Mouse (Mus musculus) cortical plate, adult 2 months (tissue): ENCODE measurements around the gene Tmem8b. TPM values are rescaled to one million over a fixed set of nuclear protein-coding genes. Genes with fewer than 3 reads are reported as not detected.

Source experiments
- H3K27ac ChIP-seq: fragments of 200-500 bp; 2 replicates; pipeline ENCODE4 v1.5.1; 2012; ENCODE audit warnings: low read length, control low read depth, inconsistent platforms; ENCODE audit not compliant: insufficient read depth
- H3K4me1 ChIP-seq: fragments of 200-500 bp; 2 replicates; pipeline ENCODE4 v1.6.1; 2011; ENCODE audit warnings: low read length; ENCODE audit not compliant: control insufficient read depth, insufficient read depth
- H3K4me3 ChIP-seq: fragments of 200-500 bp; 2 replicates; pipeline ENCODE4 v1.5.1; 2011; ENCODE audit warnings: mild to moderate bottlenecking, low read length, control low read depth; ENCODE audit not compliant: insufficient read depth
- CTCF ChIP-seq: fragments of 200-500 bp; IDR thresholded peaks from 2 replicates; pipeline ENCODE4 v1.5.1; 2011; ENCODE audit warnings: mild to moderate bottlenecking, control low read depth, low read length; ENCODE audit not compliant: insufficient read depth; ENCODE audit errors: extremely low read depth
- POLR2A ChIP-seq: fragments of 200-500 bp; IDR thresholded peaks from 2 replicates; pipeline ENCODE4 v1.6.1; 2011; ENCODE audit warnings: mild to moderate bottlenecking, low read length, control low read depth; ENCODE audit not compliant: insufficient read depth; ENCODE audit errors: extremely low read depth
- polyA plus RNA-seq: library from polyadenylated mRNA; depleted of rRNA; stranded (reverse); fragments of >200 nt; gene quantifications from 2 replicates; pipeline ENCODE4 v1.2.3, GENCODE M21; 2012; rRNA removed

Tmem8b gene
- 36.2 and 36.6 TPM in 2 replicates for polyA plus RNA-seq

- Histone ChIP-seq H3K4me1 (peaks cover 6% of the 10 kb centered on the region), H3K27ac (peak within 1 kb of the TSS; percentile 26; the same call in 1 of the 2 replicates), H3K4me3 (peak within 1 kb of the TSS; percentile 85)
- TF ChIP-seq POLR2A (peak; percentile 72; the same call in 1 of the 2 replicates), CTCF (no peak)
These were observed at the start of gene Tmem8b, which contains the start of gene Fam221b for GRCm38 (mm10) chr4:43668782-43669427. Gene Tmem8b, plus strand, starts transcription at chr4:43668971. Gene Fam221b, minus strand, starts transcription at chr4:43669145.

- TF ChIP-seq CTCF: no peak
- TF ChIP-seq POLR2A: no peak
- H3K4me3 ChIP-seq: no peak overlapping the region
- no peaks in the 10 kb centered on the region for H3K4me1 ChIP-seq
- H3K27ac ChIP-seq: no peak overlapping the region
These were observed 48.5 kb upstream of the Tmem8b start for GRCm38 (mm10) chr4:43620146-43620778.

GRCm38 (mm10) chr4:43629106-43629817, 39.5 kb upstream of the Tmem8b start:
- no peak overlapping the region for H3K27ac ChIP-seq
- no peaks in the 10 kb centered on the region for H3K4me1 ChIP-seq
- peak; percentile 40; the same call in 1 of the 2 replicates for TF ChIP-seq POLR2A
- no peak for TF ChIP-seq CTCF
- H3K4me3 ChIP-seq: no peak overlapping the region

GRCm38 (mm10) chr4:43630030-43630581, 38.7 kb upstream of the Tmem8b start:
- H3K4me1 ChIP-seq: no peaks in the 10 kb centered on the region
- no peak overlapping the region for H3K27ac ChIP-seq
- TF ChIP-seq CTCF: peak; percentile 81
- peak; percentile 43; the same call in 1 of the 2 replicates for TF ChIP-seq POLR2A
- H3K4me3 ChIP-seq: no peak overlapping the region

- TF ChIP-seq POLR2A: no peak
- TF ChIP-seq CTCF: no peak
- Histone ChIP-seq H3K27ac (no peak overlapping the region), H3K4me3 (peak overlapping the region; percentile 83; the same call in 1 of the 2 replicates), H3K4me1 (no peaks in the 10 kb centered on the region)
These were observed 38.1 kb upstream of the Tmem8b start for GRCm38 (mm10) chr4:43630671-43631045.

GRCm38 (mm10) chr4:43631046-43631955, 37.5 kb upstream of the Tmem8b start, which contains the start of gene Npr2:
Gene Npr2, plus strand, starts transcription at chr4:43631935.
- TF ChIP-seq CTCF: no peak
- TF ChIP-seq POLR2A: no peak

GRCm38 (mm10) chr4:43631956-43632920, 36.5 kb upstream of the Tmem8b start:
- TF ChIP-seq POLR2A: no peak
- no peak for TF ChIP-seq CTCF
- no peak overlapping the region for H3K27ac ChIP-seq
- peak overlapping the region; percentile 83 for H3K4me3 ChIP-seq
- H3K4me1 ChIP-seq: no peaks in the 10 kb centered on the region

More at GRCm38 (mm10) chr4:43631046-43631955, 37.5 kb upstream of the Tmem8b start, which contains the start of gene Npr2:
- H3K4me3 ChIP-seq: peak within 1 kb of the TSS; percentile 83
- H3K4me1 ChIP-seq: no peaks in the 10 kb centered on the region
- peak within 1 kb of the TSS; percentile 82; the same call in 1 of the 2 replicates for H3K27ac ChIP-seq
